Mouse (Mus musculus) intestine, embryonic 14.5 days (tissue): ENCODE data around the gene B3gnt7. TPM values are rescaled to one million over a fixed set of nuclear protein-coding genes. Genes with fewer than 3 reads are reported as not detected.

ENCODE experiments used
- ATAC-seq: fragments of 200-750 bp; cut with Nextera tagmentation; replicated peaks from 2 replicates; pipeline ENCODE4 v1.8.0; 2017; ENCODE audit warnings: low read depth, moderate number of reproducible peaks, moderate TSS enrichment, moderate library complexity; ENCODE audit not compliant: low FRiP score, low TSS enrichment
- DNase-seq: peaks from one replicate; pipeline ENCODE4 v3.0.0-alpha.2; 2018; ENCODE audit warnings: low spot score
- H3K27ac ChIP-seq: fragments of 300-500 bp; sonication (generic); 2 replicates; pipeline ENCODE4 v1.5.1; 2014; ENCODE audit warnings: low read depth, mild to moderate bottlenecking, control low read depth
- H3K27me3 ChIP-seq: fragments of 300-500 bp; sonication (generic); replicated peaks from 2 replicates; pipeline ENCODE4 v1.6.1; 2014; ENCODE audit warnings: low read length, control low read depth; ENCODE audit not compliant: control insufficient read depth, insufficient read depth
- H3K36me3 ChIP-seq: fragments of 300-500 bp; sonication (generic); 2 replicates; pipeline ENCODE4 v1.6.1; 2014; ENCODE audit warnings: low read length, control low read depth; ENCODE audit not compliant: control insufficient read depth, insufficient read depth
- H3K4me1 ChIP-seq: fragments of 300-500 bp; sonication (generic); replicated peaks from 2 replicates; pipeline ENCODE4 v1.6.1; 2014; ENCODE audit warnings: low read length, control low read depth, mixed read lengths; ENCODE audit not compliant: control insufficient read depth, insufficient read depth
- H3K4me2 ChIP-seq: fragments of 300-500 bp; sonication (generic); 2 replicates; pipeline ENCODE4 v1.6.1; 2014; ENCODE audit warnings: low read length
- H3K4me3 ChIP-seq: fragments of 300-500 bp; sonication (generic); 2 replicates; pipeline ENCODE4 v1.5.1; 2014; ENCODE audit warnings: low read depth, low read length, control low read depth, mixed read lengths
- H3K9ac ChIP-seq: fragments of 300-500 bp; sonication (generic); 2 replicates; pipeline ENCODE4 v1.6.1; 2014; ENCODE audit warnings: mild to moderate bottlenecking, low read length
- H3K9me3 ChIP-seq: fragments of 300-500 bp; sonication (generic); 2 replicates; pipeline ENCODE4 v1.6.1; 2016; ENCODE audit warnings: low read length, control low read depth; ENCODE audit not compliant: control insufficient read depth
- WGBS: fragments of 180-500 bp; shearing (Covaris S2); extraction: QIAGEN DNeasy Blood & Tissue Kit; methylation state at CpG from one replicate; pipeline ENCODE4 v1.1.7; 2014; 5-methylcytosine and 5-hydroxymethylcytosine counted together
- polyA plus RNA-seq: library from polyadenylated mRNA; unstranded; fragments of >200 nt; fragmentation: Nextera tagmentation; extraction: Ambion mirVana; gene quantifications from 2 replicates; pipeline ENCODE4 v1.2.1, GENCODE M21; 2014

The B3gnt7 gene
- polyA plus RNA-seq, 1 experiment from 2014 or later, result 7.7 TPM

GRCm38 (mm10) chr1:86345956-86346355, 43.3 kb downstream of the B3gnt7 start:
- Histone ChIP-seq H3K27me3 (no peaks in the 10 kb centered on the region), H3K36me3 (peaks cover 49% of the 10 kb centered on the region), H3K9me3 (no peaks in the 10 kb centered on the region), H3K4me3 (no peak overlapping the region), H3K4me1 (no peaks in the 10 kb centered on the region), H3K4me2 (no peak overlapping the region), H3K27ac (no peak overlapping the region), H3K9ac (no peak overlapping the region)
- no peak for ATAC-seq
- DNase-seq, result no peak
- 91% methylated on average over 4 of the region's 4 CpGs for WGBS

GRCm38 (mm10) chr1:86346851-86347715, 44.5 kb downstream of the B3gnt7 start:
- Histone ChIP-seq H3K27me3 (no peaks in the 10 kb centered on the region), H3K9ac (no peak overlapping the region), H3K4me2 (no peak overlapping the region), H3K9me3 (no peaks in the 10 kb centered on the region), H3K27ac (no peak overlapping the region), H3K4me3 (no peak overlapping the region), H3K36me3 (peaks cover 61% of the 10 kb centered on the region), H3K4me1 (no peaks in the 10 kb centered on the region)
- WGBS, result 82% methylated on average over 3 of the region's 3 CpGs
- no peak for ATAC-seq
- DNase-seq, result no peak

DNA sequence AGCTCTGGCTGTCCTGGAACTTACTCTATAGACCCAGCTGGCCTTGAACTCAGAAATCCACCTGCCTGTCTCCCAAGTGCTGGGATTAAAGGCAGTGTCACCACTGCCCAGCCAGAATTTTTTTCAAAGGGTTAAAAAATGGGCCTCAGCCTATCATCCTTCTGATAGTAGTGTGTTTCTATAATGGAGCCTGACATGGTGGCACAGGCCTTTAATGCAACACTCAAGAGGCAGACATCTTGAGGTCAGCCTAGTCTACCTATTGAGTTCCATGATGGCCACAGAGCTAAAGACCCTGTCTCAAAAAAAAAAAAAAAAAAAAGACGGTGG, 45.0 kb downstream of the B3gnt7 start:
- DNase-seq (no peak), ATAC-seq (no peak)
- WGBS, result 55% methylated on average over 1 of the region's 1 CpGs
- Histone ChIP-seq H3K27me3 (no peaks in the 10 kb centered on the region), H3K9ac (no peak overlapping the region), H3K4me1 (no peaks in the 10 kb centered on the region), H3K4me3 (no peak overlapping the region), H3K4me2 (no peak overlapping the region), H3K27ac (no peak overlapping the region), H3K36me3 (peaks cover 67% of the 10 kb centered on the region), H3K9me3 (no peaks in the 10 kb centered on the region)

- no peak overlapping the region for H3K9ac ChIP-seq
- ATAC-seq (no peak), DNase-seq (no peak)
- no peak overlapping the region for H3K27ac ChIP-seq
- H3K4me1 ChIP-seq, result no peaks in the 10 kb centered on the region
- WGBS, result 73% methylated on average over 1 of the region's 1 CpGs
- H3K27me3 ChIP-seq, result no peaks in the 10 kb centered on the region
- peaks cover 71% of the 10 kb centered on the region for H3K36me3 ChIP-seq
- no peaks in the 10 kb centered on the region for H3K9me3 ChIP-seq
- H3K4me2 ChIP-seq, result no peak overlapping the region
- no peak overlapping the region for H3K4me3 ChIP-seq
These were observed 45.5 kb downstream of the B3gnt7 start for GRCm38 (mm10) chr1:86348083-86348482.

GRCm38 (mm10) chr1:86348801-86349200, 46.2 kb downstream of the B3gnt7 start:
- no peaks in the 10 kb centered on the region for H3K9me3 ChIP-seq
- H3K9ac ChIP-seq, result no peak overlapping the region
- H3K36me3 ChIP-seq, result peaks cover 78% of the 10 kb centered on the region
- H3K27ac ChIP-seq, result no peak overlapping the region
- ATAC-seq (no peak), DNase-seq (no peak)
- H3K4me2 ChIP-seq, result no peak overlapping the region
- no peak overlapping the region for H3K4me3 ChIP-seq
- H3K4me1 ChIP-seq, result no peaks in the 10 kb centered on the region
- 76% methylated on average over 4 of the region's 4 CpGs for WGBS
- no peaks in the 10 kb centered on the region for H3K27me3 ChIP-seq

GRCm38 (mm10) chr1:86349201-86349600, 46.6 kb downstream of the B3gnt7 start:
- ATAC-seq (no peak), DNase-seq (no peak)
- Histone ChIP-seq H3K4me3 (no peak overlapping the region), H3K9ac (no peak overlapping the region), H3K27me3 (no peaks in the 10 kb centered on the region), H3K36me3 (peaks cover 82% of the 10 kb centered on the region), H3K4me2 (no peak overlapping the region), H3K4me1 (no peaks in the 10 kb centered on the region), H3K27ac (no peak overlapping the region), H3K9me3 (no peaks in the 10 kb centered on the region)
- WGBS, result 92% methylated on average over 3 of the region's 3 CpGs

- no peaks in the 10 kb centered on the region for H3K27me3 ChIP-seq
- H3K27ac ChIP-seq, result no peak overlapping the region
- H3K9me3 ChIP-seq, result no peaks in the 10 kb centered on the region
- H3K4me1 ChIP-seq, result no peaks in the 10 kb centered on the region
- no peak for DNase-seq
- no peak overlapping the region for H3K4me3 ChIP-seq
- 93% methylated on average over 1 of the region's 1 CpGs for WGBS
- peaks cover 87% of the 10 kb centered on the region for H3K36me3 ChIP-seq
- no peak overlapping the region for H3K4me2 ChIP-seq
- H3K9ac ChIP-seq, result no peak overlapping the region
- ATAC-seq, result no peak
These were observed 47.1 kb downstream of the B3gnt7 start for GRCm38 (mm10) chr1:86349696-86350095.

DNA sequence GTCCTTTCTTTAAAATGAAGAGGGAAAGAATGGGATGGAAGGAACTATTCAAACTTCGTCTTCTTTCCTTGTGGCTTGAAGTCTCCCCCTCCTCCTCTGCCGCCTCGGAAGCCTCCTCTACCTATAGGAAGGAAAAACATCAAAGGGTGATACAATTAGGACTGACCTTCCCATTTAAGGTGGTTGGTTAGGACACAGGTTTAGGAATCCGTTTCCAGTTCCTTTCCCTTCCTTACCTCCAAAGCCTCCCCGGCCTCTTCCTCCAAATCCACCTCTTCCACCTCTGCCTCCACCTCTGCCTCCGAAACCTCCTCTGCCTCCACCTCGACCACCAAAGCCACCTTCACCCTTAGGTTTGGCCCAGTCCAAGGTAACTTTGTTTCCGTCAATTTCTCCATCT, 47.9 kb downstream of the B3gnt7 start:
- Histone ChIP-seq H3K9ac (no peak overlapping the region), H3K36me3 (peaks cover 96% of the 10 kb centered on the region), H3K27ac (no peak overlapping the region), H3K4me1 (no peaks in the 10 kb centered on the region), H3K27me3 (no peaks in the 10 kb centered on the region), H3K9me3 (no peaks in the 10 kb centered on the region), H3K4me2 (no peak overlapping the region), H3K4me3 (no peak overlapping the region)
- 90% methylated on average over 8 of the region's 8 CpGs for WGBS
- no peak for DNase-seq
- ATAC-seq, result no peak

DNA sequence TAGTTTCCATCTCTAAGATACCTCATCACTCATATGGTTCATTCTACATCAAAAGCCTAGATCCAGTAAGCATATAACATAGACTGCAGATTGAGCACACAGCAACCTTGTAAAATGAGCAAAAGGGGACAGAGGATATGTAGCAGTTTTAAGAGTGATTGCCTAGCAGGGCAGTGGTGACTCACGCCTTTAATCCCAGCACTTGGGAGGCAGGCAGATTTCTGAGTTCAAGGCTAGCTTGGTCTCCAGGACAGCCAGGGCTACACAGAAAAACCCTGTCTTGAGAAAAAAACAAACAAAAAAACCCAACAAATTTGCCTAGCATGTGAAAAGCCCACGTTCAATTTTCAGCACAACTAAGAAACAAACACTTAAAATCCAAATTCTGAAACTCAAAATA, 51.6 kb downstream of the B3gnt7 start:
- 81% methylated on average over 2 of the region's 2 CpGs for WGBS
- Histone ChIP-seq H3K27me3 (no peaks in the 10 kb centered on the region), H3K4me3 (no peak overlapping the region), H3K4me2 (no peak overlapping the region), H3K4me1 (peaks cover 3% of the 10 kb centered on the region; the same call in 1 of the 2 replicates), H3K36me3 (peaks cover 85% of the 10 kb centered on the region), H3K27ac (no peak overlapping the region), H3K9me3 (no peaks in the 10 kb centered on the region), H3K9ac (no peak overlapping the region)
- no peak for ATAC-seq
- DNase-seq, result no peak
